Mouse (Mus musculus) heart, adult 2 months (tissue): ENCODE measurements at regions not wholly inside any gene's neighbourhood (a gene's known extent, or its start where the extent isn't known, plus 50 kb on each side); places are given as distances from the start of the nearest gene placed in this dataset.

Experiments
- CTCF ChIP-seq: fragments of 200-600 bp; IDR thresholded peaks from 2 replicates; pipeline ENCODE4 v1.8.1; 2022; ENCODE audit warnings: antibody characterized with exemption, mild to moderate bottlenecking, moderate library complexity
- EP300 ChIP-seq: fragments of 200-500 bp; IDR thresholded peaks from 2 replicates; pipeline ENCODE4 v1.6.1; 2011; ENCODE audit warnings: low read depth, low read length, control low read depth; ENCODE audit not compliant: insufficient read depth
- POLR2A ChIP-seq: fragments of 200-500 bp; IDR thresholded peaks from 2 replicates; pipeline ENCODE4 v1.6.1; 2011; ENCODE audit warnings: mild to moderate bottlenecking, low read depth, low read length, control low read depth; ENCODE audit not compliant: insufficient read depth

GRCm38 (mm10) chr5:103302744-103303143, 91.6 kb upstream of the Mapk10 start:
- no peak for TF ChIP-seq POLR2A
- TF ChIP-seq CTCF, result 0 out of 2 replicates have a peak, but pooled peaks have one; percentile 5
- TF ChIP-seq EP300, result no peak
